Mouse (Mus musculus) MEL (cell line): ENCODE measurements around the gene C3ar1.

Experiments
- CTCF ChIP-seq, 3 experiments: IDR thresholded peaks in 2 of 3; conservative IDR thresholded peaks in 1 of 3; 2 replicates each; pipeline ENCODE4 v1.5.1; 2011 to 2012; ENCODE audit warnings: low read length in 3 of 3, low read depth in 2 of 3, mild to moderate bottlenecking in 2 of 3, improper control_type of control experiment in 1 of 3, inconsistent platforms in 1 of 3, mixed read lengths in 1 of 3, moderate library complexity in 1 of 3; ENCODE audit not compliant: control insufficient read depth in 1 of 3, insufficient read depth in 1 of 3, poor library complexity in 1 of 3, severe bottlenecking in 1 of 3
- E2F4 ChIP-seq: IDR thresholded peaks from 2 replicates; pipeline ENCODE4 v1.6.1; 2011; ENCODE audit warnings: low read depth, low read length, improper control_type of control experiment, borderline replicate concordance
- GABPA ChIP-seq: IDR thresholded peaks from 2 replicates; pipeline ENCODE4 v1.6.1; 2012; ENCODE audit warnings: low read depth, mild to moderate bottlenecking, inconsistent platforms, low read length, improper control_type of control experiment, moderate library complexity
- MAX ChIP-seq: IDR thresholded peaks from 2 replicates; pipeline ENCODE4 v1.6.1; 2011; ENCODE audit warnings: low read length, improper control_type of control experiment
- USF1 ChIP-seq: IDR thresholded peaks from 2 replicates; pipeline ENCODE4 v1.6.1; 2014; ENCODE audit warnings: low read depth, mild to moderate bottlenecking, inconsistent platforms, low read length, improper control_type of control experiment, moderate library complexity
- ZKSCAN1 ChIP-seq: IDR thresholded peaks from 2 replicates; pipeline ENCODE4 v1.6.1; 2012; ENCODE audit warnings: low read depth, mild to moderate bottlenecking, inconsistent platforms, low read length, improper control_type of control experiment, moderate library complexity

GRCm38 (mm10) chr6:122828086-122828485 is 27.9 kb downstream of the C3ar1 start:
- TF ChIP-seq USF1 (no peak), CTCF (IDR thresholded peaks at IDR 0.05 in 2 of 3, conservative IDR thresholded peaks at IDR 0.05 in 1 of 3; ENCODE audit: control insufficient read depth in 1 of 3, insufficient read depth in 1 of 3, low read depth in 2 of 3, low read length in 3 of 3, poor library complexity in 1 of 3, severe bottlenecking in 1 of 3) (peak; percentile 58 to 77 (median 68)), GABPA (no peak), ZKSCAN1 (no peak), E2F4 (no peak), MAX (no peak)
